Mouse (Mus musculus): ENCODE measurements at regions not wholly inside any gene's neighbourhood (a gene's known extent, or its start where the extent isn't known, plus 50 kb on each side); places are given as distances from the start of the nearest gene placed in this dataset.

DNA sequence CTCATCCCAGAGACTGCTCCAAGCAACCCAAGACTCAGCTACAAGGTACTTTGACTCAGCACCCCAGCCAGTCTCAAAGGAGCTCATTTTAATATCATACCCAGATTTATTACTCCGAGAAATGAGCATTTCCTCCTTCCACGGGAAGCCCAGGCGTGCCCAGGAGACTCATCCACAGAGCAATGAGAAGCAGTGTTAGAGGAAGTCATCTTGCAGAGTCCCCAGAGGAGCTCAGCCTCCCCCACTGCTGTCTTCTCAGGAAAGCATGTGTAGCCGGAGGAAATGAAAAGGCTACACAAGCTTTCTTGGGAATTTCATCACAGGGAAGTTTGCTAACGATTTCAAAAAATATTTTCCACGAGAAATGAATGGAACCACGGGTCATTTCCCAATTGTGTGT, 141.8 kb downstream of the Hlx start:
- TF ChIP-seq CTCF (IDR thresholded peaks at IDR 0.05; ENCODE audit: low read depth, low read length) = no peak
- no peak for TF ChIP-seq POLR2A (IDR thresholded peaks at IDR 0.05; ENCODE audit: borderline replicate concordance, low read depth, low read length)

All from bone marrow macrophage, adult 2 months (primary cell).